Mouse (Mus musculus) liver, embryonic 16.5 days (tissue): ENCODE data around the gene Olfr1471. TPM values are rescaled to one million over a fixed set of nuclear protein-coding genes. Genes with fewer than 3 reads are reported as not detected.
"Not testable (repeated sequence)": the region's sequence is repeated elsewhere in the genome, so short reads cannot be mapped to it uniquely, and the experiment has no call there.

Source experiments
- ATAC-seq: fragments of 200-750 bp; cut with Nextera tagmentation; 2 replicates; pipeline ENCODE4 v1.8.0; 2017; ENCODE audit warnings: low read depth, mild to moderate bottlenecking, moderate number of reproducible peaks, moderate library complexity
- H3K27ac ChIP-seq: fragments of 300-500 bp; sonication (generic); 2 replicates; pipeline ENCODE4 v1.5.1; 2014; ENCODE audit warnings: mild to moderate bottlenecking, low read length
- H3K27me3 ChIP-seq: fragments of 300-500 bp; sonication (generic); 2 replicates; pipeline ENCODE4 v1.6.1; 2014; ENCODE audit warnings: low read depth, low read length, mixed read lengths; ENCODE audit not compliant: control insufficient read depth, insufficient read depth
- H3K36me3 ChIP-seq: fragments of 300-500 bp; sonication (generic); 2 replicates; pipeline ENCODE4 v1.6.1; 2014; ENCODE audit warnings: mild to moderate bottlenecking; ENCODE audit not compliant: control insufficient read depth, insufficient read depth
- H3K4me1 ChIP-seq: fragments of 300-500 bp; sonication (generic); 2 replicates; pipeline ENCODE4 v1.6.1; 2014; ENCODE audit warnings: low read depth, low read length, mixed read lengths; ENCODE audit not compliant: control insufficient read depth
- H3K4me2 ChIP-seq: fragments of 300-500 bp; sonication (generic); 2 replicates; pipeline ENCODE4 v1.6.1; 2014; ENCODE audit warnings: low read depth, low read length, mixed read lengths
- H3K4me3 ChIP-seq: fragments of 300-500 bp; sonication (generic); 2 replicates; pipeline ENCODE4 v1.5.1; 2014; ENCODE audit warnings: low read depth, mild to moderate bottlenecking, low read length
- H3K9ac ChIP-seq: fragments of 300-500 bp; sonication (generic); 2 replicates; pipeline ENCODE4 v1.6.1; 2014; ENCODE audit warnings: low read depth, low read length
- H3K9me3 ChIP-seq: fragments of 300-500 bp; sonication (generic); replicated peaks from 2 replicates; pipeline ENCODE4 v1.6.1; 2016; ENCODE audit warnings: low read length; ENCODE audit not compliant: control insufficient read depth
- WGBS: fragments of 180-500 bp; shearing (Covaris S2); extraction: QIAGEN DNeasy Blood & Tissue Kit; methylation state at CpG from one replicate; pipeline ENCODE4 v1.1.7; 2014; ENCODE audit not compliant: insufficient replicate concordance; 5-methylcytosine and 5-hydroxymethylcytosine counted together
- polyA plus RNA-seq: library from polyadenylated mRNA; unstranded; fragments of >200 nt; fragmentation: Nextera tagmentation; extraction: Ambion mirVana; gene quantifications from 2 replicates; pipeline ENCODE4 v1.2.1, GENCODE M21; 2015

Olfr1471 gene
- not detected in 2 replicates for polyA plus RNA-seq

GRCm38 (mm10) chr19:13443109-13443508 is at the start of gene Olfr1471:
Gene Olfr1471, plus strand, starts transcription at chr19:13443409.
- H3K9ac ChIP-seq, H3K9me3 ChIP-seq, H3K36me3 ChIP-seq, H3K4me1 ChIP-seq, ATAC-seq, H3K4me3 ChIP-seq, H3K27ac ChIP-seq, H3K27me3 ChIP-seq, H3K4me2 ChIP-seq: not testable (repeated sequence)
- 36% methylated on average over 2 of the region's 2 CpGs for WGBS

- Histone ChIP-seq H3K27ac (no peak within 1 kb of the TSS), H3K9me3 (no peaks in the 10 kb centered on the region), H3K9ac (no peak within 1 kb of the TSS), H3K4me3 (no peak within 1 kb of the TSS), H3K36me3 (no peaks in the 10 kb centered on the region), H3K4me1 (no peaks in the 10 kb centered on the region), H3K27me3 (no peaks in the 10 kb centered on the region), H3K4me2 (no peak within 1 kb of the TSS)
- no peak for ATAC-seq
- WGBS: 42% methylated on average over 2 of the region's 2 CpGs
Measured at GRCm38 (mm10) chr19:13407549-13407948, 35.7 kb upstream of the Olfr1471 start, which contains the start of gene Olfr1469. Gene Olfr1469, plus strand, starts transcription at chr19:13407849.

- Histone ChIP-seq H3K4me2 (no peak within 1 kb of the TSS), H3K27ac (no peak within 1 kb of the TSS), H3K27me3 (no peaks in the 10 kb centered on the region), H3K4me1 (no peaks in the 10 kb centered on the region), H3K9ac (no peak within 1 kb of the TSS), H3K9me3 (no peaks in the 10 kb centered on the region), H3K36me3 (no peaks in the 10 kb centered on the region), H3K4me3 (no peak within 1 kb of the TSS)
- no peak for ATAC-seq
- 58% methylated on average over 1 of the region's 1 CpGs for WGBS
Measured at GRCm38 (mm10) chr19:13455986-13456385, 12.8 kb downstream of the Olfr1471 start, which contains the start of gene Olfr1472. Gene Olfr1472, minus strand, starts transcription at chr19:13456086.

- H3K4me1 ChIP-seq, H3K9me3 ChIP-seq, H3K4me3 ChIP-seq, H3K27me3 ChIP-seq, H3K4me2 ChIP-seq, H3K9ac ChIP-seq, H3K36me3 ChIP-seq, H3K27ac ChIP-seq, ATAC-seq: not testable (repeated sequence)
- WGBS: 64% methylated on average over 4 of the region's 4 CpGs
Measured at GRCm38 (mm10) chr19:13469265-13469664, 26.1 kb downstream of the Olfr1471 start, which contains the start of gene Olfr1474. Gene Olfr1474, plus strand, starts transcription at chr19:13469565.

- ATAC-seq: no peak
- no peaks in the 10 kb centered on the region for H3K4me1 ChIP-seq
- no peaks in the 10 kb centered on the region for H3K27me3 ChIP-seq
- H3K36me3 ChIP-seq: no peaks in the 10 kb centered on the region
- H3K4me2 ChIP-seq: no peak within 1 kb of the TSS
- no peak within 1 kb of the TSS for H3K27ac ChIP-seq
- no peaks in the 10 kb centered on the region for H3K9me3 ChIP-seq
- H3K4me3 ChIP-seq: no peak within 1 kb of the TSS
- H3K9ac ChIP-seq: no peak within 1 kb of the TSS
Measured at GRCm38 (mm10) chr19:13480096-13480495, 36.9 kb downstream of the Olfr1471 start, which contains the start of gene Olfr1475. Gene Olfr1475, minus strand, starts transcription at chr19:13480196.

- H3K4me1 ChIP-seq: no peaks in the 10 kb centered on the region
- ATAC-seq: no peak
- no peak within 1 kb of the TSS for H3K27ac ChIP-seq
- WGBS: 47% methylated on average over 3 of the region's 3 CpGs
- no peak within 1 kb of the TSS for H3K4me3 ChIP-seq
- H3K27me3 ChIP-seq: no peaks in the 10 kb centered on the region
- H3K9me3 ChIP-seq: no peaks in the 10 kb centered on the region
- no peaks in the 10 kb centered on the region for H3K36me3 ChIP-seq
- H3K9ac ChIP-seq: no peak within 1 kb of the TSS
- no peak within 1 kb of the TSS for H3K4me2 ChIP-seq
Measured at GRCm38 (mm10) chr19:13500246-13500645, 57.0 kb downstream of the Olfr1471 start, which contains the start of gene Olfr1477. Gene Olfr1477, plus strand, starts transcription at chr19:13500546.

Other genes with a start within 250 kb of the Olfr1471 start
- gene Olfr1463, start 212.1 kb upstream of the Olfr1471 start, polyA plus RNA-seq: not detected in 2 replicates
- not detected in 2 replicates for gene Olfr1465, start 127.9 kb upstream of the Olfr1471 start, polyA plus RNA-seq
- gene Olfr1466, start 104.5 kb upstream of the Olfr1471 start, polyA plus RNA-seq: not detected in 2 replicates
- not detected in 2 replicates for gene Olfr1467, start 81.2 kb upstream of the Olfr1471 start, polyA plus RNA-seq
- gene Olfr1469, start 35.6 kb upstream of the Olfr1471 start, polyA plus RNA-seq: not detected in 2 replicates
- not detected in 2 replicates for gene Olfr1472, start 12.7 kb downstream of the Olfr1471 start, polyA plus RNA-seq
- not detected in 2 replicates for gene Olfr1474, start 26.2 kb downstream of the Olfr1471 start, polyA plus RNA-seq
- gene Olfr1475, start 36.8 kb downstream of the Olfr1471 start, polyA plus RNA-seq: not detected in 2 replicates
- gene Olfr1477, start 57.1 kb downstream of the Olfr1471 start, polyA plus RNA-seq: not detected in 2 replicates
- gene Olfr1480, start 84.5 kb downstream of the Olfr1471 start, polyA plus RNA-seq: not detected in 2 replicates
- gene Olfr1484, start 140.1 kb downstream of the Olfr1471 start, polyA plus RNA-seq: not detected in 2 replicates
- gene Olfr1487, start 174.0 kb downstream of the Olfr1471 start, polyA plus RNA-seq: not detected in 2 replicates
- gene Olfr1489, start 188.2 kb downstream of the Olfr1471 start, polyA plus RNA-seq: not detected in 2 replicates
- gene Olfr1490, start 207.7 kb downstream of the Olfr1471 start, polyA plus RNA-seq: not detected in 2 replicates